Mouse (Mus musculus) right cerebral cortex, postnatal 36 days (tissue): ENCODE data around the gene Tet2.

Experiments
- DNase-seq, 2 experiments: peaks; one replicate each; pipeline ENCODE4 v3.0.0; 2022; ENCODE audit warnings: low spot score in 2 of 2, mixed read lengths in 1 of 2

Gene Tet2

GRCm38 (mm10) chr3:133459174-133459573 lies 85.8 kb downstream of the Tet2 start:
- no peak for DNase-seq

DNA sequence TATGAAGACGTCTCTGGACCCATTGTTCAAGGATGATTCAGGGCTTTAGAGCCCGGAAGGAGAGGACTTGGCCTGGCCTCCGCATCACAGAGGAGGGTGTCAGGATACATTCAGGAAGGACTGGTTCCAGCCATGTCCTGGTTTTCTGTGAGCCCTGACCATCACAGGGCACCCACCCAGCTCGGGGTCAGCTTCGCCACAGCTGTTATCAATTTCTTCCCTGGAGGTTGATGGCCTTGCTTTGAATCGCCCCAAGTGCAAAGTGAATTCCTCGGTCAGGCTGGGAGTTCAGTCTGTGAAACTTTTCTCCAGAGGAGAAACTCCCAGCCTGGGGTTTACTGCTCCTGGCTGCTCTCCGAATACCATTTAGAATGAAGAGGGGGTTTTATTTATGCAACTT lies 91.0 kb downstream of the Tet2 start:
- DNase-seq = no peak

DNA sequence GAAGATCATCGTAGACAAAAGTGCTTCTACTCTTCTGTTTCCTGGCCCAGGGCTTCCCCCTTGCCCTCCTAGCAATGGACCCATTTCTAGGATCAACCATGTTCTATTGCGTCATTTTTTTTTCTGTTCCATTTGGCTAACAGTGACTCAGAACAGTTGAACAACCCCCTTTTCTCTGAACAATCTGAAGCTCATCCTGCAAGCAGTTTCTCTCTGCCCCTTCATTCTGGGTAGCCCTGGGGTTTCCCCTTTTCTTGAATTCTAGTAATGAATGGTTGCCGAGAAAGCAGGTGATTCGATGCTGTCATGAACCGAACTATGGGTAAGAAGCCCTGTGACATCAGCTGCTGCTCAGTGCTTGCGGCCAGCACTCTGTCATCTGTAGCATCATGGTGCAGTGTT lies 108.0 kb downstream of the Tet2 start:
- no peak for DNase-seq

GRCm38 (mm10) chr3:133436279-133436860 lies 108.6 kb downstream of the Tet2 start:
- DNase-seq = no peak

DNA sequence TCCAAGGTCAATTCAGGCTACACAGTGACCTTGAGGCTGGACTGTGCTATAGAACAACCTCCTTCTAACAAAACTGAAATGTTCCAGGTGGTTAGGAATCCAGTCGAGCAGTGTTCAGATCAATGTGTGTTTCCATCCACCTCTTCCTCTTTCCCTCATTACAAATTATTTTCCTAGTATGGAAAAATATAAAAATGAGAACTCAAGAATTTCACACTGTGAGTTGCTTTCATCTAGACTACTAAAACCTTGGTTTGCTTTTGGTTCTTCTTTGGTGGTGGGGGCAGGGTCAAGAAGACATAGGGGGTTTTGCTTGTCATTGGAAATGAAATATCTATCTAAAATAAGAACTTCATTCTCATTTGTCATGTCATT lies 109.2 kb downstream of the Tet2 start:
- DNase-seq = no peak

- no peak for DNase-seq
Measured at GRCm38 (mm10) chr3:133435141-133435773, 109.7 kb downstream of the Tet2 start.

DNA sequence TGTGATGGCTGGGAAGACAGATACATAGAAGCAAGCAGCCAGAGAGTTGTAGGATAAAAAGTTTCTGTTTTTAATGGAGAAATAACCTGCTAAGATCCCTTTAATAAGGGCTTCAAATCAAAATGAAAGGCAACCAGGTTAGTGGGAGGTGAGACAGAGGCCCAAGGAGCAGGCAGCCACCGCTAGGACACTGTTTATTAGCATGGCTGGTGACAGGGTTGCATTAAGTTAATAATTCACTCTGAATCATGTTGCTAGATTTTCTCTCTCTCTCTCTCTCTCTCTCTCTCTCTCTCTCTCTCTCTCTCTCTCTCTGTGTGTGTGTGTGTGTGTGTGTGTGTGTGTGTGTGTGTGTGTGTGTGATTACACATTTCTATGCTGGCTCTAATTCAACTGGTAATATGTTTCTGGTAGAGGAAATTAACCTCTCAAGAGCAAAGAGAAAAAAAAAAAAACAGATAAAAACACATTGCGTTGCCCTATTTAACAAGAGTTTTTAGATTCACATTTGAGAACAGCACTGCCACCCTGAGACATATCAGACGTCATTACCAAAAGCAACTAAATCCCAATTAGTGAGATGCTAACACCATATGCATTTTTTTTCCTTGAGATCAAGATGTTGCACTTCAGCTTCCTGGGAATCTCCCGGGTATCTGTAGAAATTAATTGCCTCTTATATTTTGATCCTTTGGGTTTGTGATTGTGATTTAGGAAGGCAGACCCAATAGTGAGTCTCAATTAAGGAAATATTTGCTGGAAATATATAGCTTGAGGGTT lies 115.4 kb downstream of the Tet2 start:
- DNase-seq = no peak

DNA sequence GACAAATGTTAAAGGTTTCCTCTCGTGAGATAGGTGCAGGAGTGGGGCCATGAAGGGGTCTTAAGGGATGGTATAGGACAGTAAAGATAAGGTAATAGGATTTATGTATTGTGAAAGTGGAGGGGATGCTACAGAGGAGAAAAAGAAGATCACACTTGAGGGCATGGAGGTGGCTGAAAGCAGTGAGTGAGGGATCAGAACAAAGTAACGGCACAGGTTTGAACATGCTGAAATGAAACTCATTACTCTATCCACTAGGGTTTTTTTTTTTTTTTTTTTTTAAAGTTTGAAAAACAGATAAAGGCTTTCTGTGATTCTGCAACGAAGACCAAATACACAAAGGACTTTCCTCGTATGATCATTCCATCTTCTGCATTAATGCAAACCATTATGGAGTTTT lies 116.9 kb downstream of the Tet2 start:
- no peak for DNase-seq

DNA sequence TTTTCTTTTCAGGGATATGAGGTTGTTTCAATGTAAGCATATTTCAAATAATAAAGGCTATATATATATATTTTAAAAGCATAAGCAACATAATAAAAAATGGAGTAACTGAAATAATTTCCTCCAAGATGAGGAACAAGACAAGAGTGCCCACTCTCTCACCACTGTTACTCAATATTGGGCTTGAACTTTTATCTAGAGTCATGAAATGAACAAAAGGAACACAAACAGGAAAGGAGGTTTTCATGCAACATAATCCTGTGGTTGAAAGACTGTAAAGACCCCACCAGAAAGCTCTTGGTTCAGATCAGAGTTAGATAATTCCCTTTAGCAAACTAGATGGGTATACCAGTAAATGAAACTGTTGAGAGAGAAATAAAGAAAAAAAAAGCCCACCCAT lies 121.9 kb downstream of the Tet2 start:
- no peak for DNase-seq

- no peak for DNase-seq
Measured at GRCm38 (mm10) chr3:133414747-133415146, 130.2 kb downstream of the Tet2 start.
